Mouse (Mus musculus) kidney, postnatal 36 days (tissue): ENCODE measurements around the gene Vhl.
"Not testable (repeated sequence)": the region's sequence is repeated elsewhere in the genome, so short reads cannot be mapped to it uniquely, and the experiment has no call there.

Source experiments
- DNase-seq, 2 experiments: peaks; one replicate each; pipeline ENCODE4 v3.0.0; 2021 to 2022; ENCODE audit warnings: mixed read lengths in 2 of 2

Vhl gene

GRCm38 (mm10) chr6:113661353-113662241 lies 37.8 kb downstream of the Vhl start:
- DNase-seq = peak; percentile 89 to 94

GRCm38 (mm10) chr6:113662964-113663700 lies 39.4 kb downstream of the Vhl start:
- peak in 1 of 2 experiments; percentile 28 for DNase-seq

- DNase-seq = no peak
These were observed 40.5 kb downstream of the Vhl start for GRCm38 (mm10) chr6:113664305-113664704.

GRCm38 (mm10) chr6:113667611-113668122 lies 43.9 kb downstream of the Vhl start:
- DNase-seq = no peak

GRCm38 (mm10) chr6:113668287-113669154 lies 44.8 kb downstream of the Vhl start:
- DNase-seq = peak; percentile 62 to 64

DNA sequence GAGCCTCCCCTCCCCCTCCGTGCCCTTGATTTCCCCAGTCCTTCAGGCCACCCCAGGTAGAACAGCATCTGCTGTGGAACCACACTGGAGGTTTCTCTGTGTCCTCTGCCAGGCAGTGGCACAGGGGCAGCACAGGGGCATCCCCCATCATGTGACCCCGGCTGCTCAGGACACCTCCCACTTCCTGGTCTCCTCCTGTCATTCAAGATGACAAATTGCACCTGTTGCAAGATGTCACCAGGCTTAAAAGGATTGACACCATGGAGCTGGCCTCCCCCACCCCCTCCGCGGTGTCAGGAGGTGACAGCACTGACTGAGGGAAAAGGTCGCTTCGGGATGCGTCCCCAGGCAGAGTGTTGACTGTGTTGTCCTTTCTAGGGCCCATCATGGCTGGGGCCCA lies 46.1 kb downstream of the Vhl start:
- DNase-seq = no peak

- DNase-seq = not testable (repeated sequence)
These were observed 48.3 kb downstream of the Vhl start for GRCm38 (mm10) chr6:113672029-113672428.

DNA sequence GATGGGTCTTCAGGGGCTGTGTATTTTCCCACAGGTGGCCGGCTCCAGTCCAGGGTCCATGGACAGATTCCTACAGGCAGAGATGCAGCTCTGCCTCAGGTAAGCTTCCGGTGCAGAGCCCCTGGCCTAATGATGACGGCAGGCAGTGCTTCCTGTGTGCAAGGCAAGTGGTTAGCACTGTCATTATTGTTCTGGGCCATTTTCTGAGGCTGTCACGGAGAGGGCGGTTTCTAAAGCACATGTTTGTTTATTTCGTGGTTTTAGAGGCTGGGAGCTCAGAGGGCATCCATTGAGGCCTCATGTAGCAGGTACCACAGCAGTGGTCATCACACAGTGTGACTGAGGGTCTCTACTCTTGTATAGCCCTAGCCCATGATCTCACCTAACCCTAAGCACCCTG lies 49.2 kb downstream of the Vhl start:
- no peak for DNase-seq

GRCm38 (mm10) chr6:113675234-113675633 lies 51.5 kb downstream of the Vhl start:
- peak in 1 of 2 experiments; percentile 38 for DNase-seq

- DNase-seq = no peak
These were observed 52.2 kb downstream of the Vhl start for GRCm38 (mm10) chr6:113675991-113676390.

DNA sequence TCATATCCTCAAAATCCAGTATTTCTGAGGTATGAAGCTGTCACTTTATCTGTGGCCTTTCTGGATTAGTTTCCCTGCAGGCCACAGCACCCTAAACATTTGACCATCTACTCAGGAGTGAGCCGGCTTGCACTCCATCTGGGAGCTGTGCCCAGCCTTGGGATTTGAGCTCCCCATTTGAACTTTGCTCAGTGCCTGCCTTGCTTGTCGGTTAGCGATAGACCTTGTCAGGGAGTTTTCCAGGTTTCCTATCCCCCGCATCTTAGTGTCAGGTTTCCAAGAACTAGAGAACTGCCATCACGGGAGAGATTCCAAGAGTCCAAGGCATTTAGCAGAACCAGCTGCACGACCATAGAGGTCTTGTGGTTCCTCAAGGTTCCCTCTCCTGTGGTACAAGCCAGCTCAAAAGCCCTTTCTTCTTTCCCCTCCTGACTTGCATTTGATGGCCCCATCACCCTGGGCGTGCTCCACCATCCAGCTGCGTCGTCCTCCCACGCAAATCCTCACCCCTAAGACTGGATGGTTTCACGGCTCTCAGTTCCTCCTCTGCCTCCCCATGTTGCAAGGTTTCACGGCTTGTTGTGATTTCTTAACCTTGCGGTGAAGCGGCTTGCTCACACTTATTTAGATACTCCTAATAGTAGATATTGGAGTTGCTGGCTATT lies 53.4 kb downstream of the Vhl start:
- peak; percentile 74 to 78 for DNase-seq

GRCm38 (mm10) chr6:113678246-113679012 lies 54.7 kb downstream of the Vhl start:
- no peak for DNase-seq

DNA sequence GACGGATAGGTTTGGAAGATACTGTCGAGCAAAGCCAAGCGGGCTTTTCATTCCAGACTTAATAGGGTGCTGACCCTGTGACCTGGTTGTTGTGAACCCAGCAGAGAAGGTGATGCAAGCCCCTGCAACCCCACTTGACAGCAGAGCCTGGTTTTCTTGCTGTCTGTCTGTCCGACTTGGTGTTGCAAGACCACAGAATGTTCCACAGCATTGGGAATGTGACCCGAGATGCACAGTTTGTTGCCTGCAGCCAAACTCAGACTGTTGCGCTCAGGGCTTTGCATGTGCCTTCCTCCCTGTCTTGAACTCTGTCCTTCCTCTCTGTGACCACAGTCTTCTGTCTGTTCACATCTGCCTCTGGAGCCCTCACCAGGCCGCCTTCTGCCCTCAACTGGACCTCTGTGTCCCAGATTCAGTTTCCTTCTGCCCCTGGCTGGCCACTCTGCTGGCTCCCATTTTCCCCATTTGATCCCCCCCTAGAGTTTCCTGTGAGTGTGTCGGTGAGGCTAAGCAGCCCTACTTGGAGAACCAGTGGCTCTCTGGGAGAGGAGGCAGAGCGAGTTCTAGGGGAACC lies 56.3 kb downstream of the Vhl start:
- no peak for DNase-seq
